Mouse (Mus musculus) gastrocnemius, postnatal 25 days (tissue): ENCODE data around the gene Vps13d. TPM values are rescaled to one million over a fixed set of nuclear protein-coding genes. Genes with fewer than 3 reads are reported as not detected.

Experiments used
- DNase-seq: peaks from one replicate; pipeline ENCODE4 v3.0.0; 2022
- total RNA-seq, 2 experiments: library from RNA; stranded (reverse); gene quantifications; 1 replicate in 1 of 2; 2 replicates in 1 of 2; pipeline ENCODE4 v1.2.3; 2021

Vps13d gene
- total RNA-seq, 2 experiments from 2014 or later, result 26.7 to 32.8 TPM

DNA sequence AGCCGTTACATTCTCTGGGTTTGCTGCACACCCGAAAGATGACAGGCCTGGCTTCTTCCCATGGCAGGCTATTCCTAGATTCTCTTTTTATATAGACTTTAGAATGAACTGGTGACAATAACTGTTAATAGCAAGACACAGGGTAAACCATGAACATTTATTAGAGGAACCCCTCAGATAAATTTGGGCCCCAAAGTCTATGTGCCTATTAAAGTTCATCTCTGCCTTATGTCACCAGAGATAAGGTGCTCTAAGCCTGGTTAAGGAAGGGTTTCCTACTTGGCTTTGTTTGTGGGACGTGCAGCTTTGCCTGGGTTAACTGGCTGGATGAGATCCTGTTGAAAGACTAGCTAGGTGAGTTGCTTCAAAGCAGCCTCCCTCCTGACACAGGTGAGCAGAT, 159.4 kb downstream of the Vps13d start:
- DNase-seq, result no peak

DNA sequence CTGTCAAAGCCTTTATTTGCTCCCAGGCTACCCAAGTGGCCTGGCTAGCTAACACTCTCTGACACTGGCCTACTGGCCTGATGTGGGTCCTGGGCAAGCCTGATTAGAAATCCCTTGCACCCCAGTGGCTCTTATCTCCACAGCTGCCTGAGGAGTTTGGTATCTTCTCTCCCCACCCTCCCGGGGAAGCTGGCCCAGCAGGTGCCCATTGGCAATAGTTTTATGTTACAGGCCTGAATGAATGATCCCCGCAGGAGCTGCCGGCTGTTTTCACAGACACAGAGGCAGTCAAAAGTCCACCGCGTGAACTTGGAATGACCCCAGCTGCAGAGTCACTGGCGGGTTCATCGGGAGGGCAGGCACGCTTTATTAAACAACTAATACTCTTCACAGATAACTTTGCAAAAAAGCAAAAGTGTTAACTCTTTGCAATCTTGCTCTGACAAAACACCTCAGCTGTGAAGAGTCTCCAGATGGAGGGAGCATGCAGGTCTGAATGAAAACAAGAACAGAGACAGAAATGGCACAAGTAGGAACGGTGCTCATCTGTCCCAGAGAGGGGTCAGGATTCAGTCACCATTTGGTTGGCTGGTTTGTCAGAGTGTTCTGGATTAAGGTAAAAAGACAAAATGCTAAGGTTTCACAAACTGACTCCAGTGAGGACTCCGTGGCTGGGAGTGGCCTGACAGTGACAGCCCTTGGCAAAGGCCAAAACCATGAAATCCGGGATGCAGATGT, 160.1 kb downstream of the Vps13d start:
- no peak for DNase-seq

DNA sequence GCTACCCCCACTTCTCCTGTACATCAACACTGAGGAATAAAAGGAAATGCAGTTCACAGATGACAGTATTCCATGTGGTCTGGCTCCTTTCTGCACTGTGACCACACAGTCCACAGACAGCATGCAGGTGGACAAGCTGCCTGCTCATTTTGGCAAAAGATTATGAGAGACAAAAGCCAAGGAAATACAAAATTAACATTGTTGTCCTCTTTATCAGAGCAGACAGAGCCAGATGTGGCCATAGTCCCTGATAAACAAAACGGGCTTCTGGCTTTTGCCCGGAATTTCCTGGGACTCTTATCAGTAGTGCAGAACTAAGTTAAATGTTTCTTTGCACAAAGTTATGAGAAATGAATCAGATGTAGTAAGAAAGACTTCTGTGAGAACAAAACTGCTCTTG, 161.4 kb downstream of the Vps13d start:
- no peak for DNase-seq

DNA sequence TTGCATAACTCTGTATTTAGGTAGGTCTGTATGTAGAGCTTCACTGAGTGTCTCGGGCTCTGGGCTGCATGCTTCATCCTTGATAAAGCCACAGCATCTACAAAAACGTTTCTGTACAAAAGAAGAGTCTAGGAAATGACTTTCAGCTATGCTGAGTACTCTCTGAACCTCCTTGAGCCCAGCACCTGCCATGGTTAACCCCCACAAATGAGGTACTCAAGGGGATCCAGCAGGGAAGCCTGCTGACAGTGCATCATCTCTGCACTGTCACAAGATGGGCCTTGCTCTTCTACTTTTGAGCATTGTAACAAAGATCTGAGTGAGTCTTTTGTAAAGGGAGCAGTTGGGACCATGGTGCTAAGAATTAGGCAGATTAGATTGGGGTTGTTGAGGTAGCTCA, 162.2 kb downstream of the Vps13d start:
- DNase-seq, result no peak

DNA sequence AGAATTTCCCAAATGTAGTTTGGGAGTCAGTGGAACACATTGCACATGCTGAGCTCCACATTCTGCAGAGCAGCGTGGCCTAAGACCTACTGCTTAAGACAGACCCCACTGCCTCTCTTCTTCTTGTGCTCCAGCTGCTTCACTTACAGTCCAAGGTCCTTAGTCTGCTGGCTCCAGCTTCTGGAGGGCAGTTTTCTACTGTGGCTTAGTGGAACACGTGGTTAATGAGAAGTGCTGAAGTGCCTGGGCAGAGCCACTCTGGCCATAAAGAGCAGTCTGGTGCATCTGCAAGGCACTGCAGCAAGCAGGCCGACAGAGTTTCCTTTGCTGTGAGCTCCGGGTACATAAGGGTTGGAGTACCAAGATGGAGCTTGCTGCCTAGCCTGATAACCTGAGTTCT, 163.3 kb downstream of the Vps13d start:
- DNase-seq, result no peak

DNA sequence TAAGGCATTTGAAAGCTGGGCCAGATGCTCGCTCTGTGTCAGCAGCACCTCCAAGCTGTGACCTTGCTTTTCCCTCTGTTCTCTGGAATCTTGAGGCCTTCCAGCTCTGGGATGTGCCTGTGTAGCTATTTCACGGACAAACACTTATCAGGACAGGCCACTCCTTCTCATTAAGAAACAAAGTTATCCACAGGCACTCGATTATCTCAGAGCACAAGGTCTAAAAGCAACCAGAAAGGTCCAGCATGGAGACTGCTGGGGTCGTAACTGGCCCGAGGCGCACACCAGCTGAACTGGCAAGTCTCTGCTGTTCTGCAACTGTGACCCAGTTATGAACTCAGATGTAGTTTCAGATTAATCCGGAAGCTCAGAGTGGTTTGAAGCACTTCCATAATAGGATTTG, 168.4 kb downstream of the Vps13d start:
- no peak for DNase-seq

DNA sequence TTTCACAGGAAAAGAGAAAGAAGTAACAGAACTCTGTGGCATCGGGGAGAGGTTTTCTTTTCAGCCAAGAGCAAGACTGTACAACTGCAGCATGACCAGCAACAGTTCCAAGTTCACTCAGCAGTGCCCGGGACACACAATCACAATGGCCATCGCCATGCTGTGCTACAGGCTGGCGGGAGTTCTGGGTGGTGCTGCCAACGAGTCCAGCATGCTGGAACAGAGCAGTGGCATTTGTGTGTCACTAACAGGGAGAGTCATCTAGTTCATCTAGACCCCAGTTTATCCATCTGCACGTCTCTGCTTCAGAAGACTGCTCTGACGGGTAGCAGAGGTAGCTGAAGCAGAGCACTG, 169.4 kb downstream of the Vps13d start:
- DNase-seq, result peak; percentile 65

DNA sequence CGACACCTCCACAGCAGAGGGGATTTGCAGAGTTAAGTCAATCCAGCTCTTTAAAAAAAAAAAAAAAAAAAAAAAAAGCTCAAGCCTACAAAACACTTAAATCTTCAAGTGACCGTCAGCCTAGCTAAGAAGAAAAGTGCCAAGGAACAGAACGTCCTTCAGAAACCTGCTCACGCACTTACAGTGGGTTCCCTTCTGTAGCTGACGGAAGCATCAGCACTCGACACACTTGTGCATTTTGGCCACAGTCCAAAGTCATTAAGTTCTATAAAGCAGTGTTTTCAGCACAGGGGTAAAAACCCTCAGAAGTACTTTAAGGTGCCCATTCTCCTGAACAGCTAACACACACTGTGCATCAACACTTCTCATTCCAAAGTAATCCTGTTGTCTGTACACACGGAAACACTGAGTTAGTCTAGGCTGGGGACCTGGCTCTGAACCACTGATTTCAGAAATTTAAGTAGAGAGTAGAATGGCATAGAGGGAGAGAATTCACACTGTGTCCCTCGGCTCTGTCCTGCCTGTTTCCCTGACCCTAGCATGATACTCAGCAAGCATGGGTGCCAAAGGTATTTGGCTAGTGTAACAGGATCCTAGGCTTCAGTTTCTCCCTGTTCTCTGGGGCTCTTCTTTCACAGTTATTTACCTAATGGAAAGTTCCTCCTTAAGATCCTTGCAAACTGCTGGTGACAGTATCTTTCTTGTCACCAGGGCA, 170.0 kb downstream of the Vps13d start:
- DNase-seq, result peak; percentile 70

DNA sequence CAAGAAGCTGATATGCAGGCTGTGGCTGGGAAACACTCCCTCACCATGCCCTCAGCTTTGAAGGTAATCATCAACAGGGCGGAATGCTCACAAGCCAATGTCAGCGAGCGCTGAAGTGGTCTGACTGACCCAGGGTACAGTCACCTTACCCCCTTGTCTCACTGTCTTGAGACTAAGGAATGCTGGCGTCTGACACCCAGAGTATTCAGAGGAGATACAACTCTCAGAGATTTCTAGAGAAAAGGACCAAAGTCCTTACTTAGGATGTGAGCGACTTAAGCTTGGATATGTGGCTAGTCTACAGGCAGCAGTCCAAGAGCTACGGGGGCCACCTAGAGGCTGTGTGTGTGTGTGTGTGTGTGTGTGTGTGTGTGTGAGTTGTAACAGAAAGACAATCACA, 170.9 kb downstream of the Vps13d start:
- DNase-seq, result no peak

DNA sequence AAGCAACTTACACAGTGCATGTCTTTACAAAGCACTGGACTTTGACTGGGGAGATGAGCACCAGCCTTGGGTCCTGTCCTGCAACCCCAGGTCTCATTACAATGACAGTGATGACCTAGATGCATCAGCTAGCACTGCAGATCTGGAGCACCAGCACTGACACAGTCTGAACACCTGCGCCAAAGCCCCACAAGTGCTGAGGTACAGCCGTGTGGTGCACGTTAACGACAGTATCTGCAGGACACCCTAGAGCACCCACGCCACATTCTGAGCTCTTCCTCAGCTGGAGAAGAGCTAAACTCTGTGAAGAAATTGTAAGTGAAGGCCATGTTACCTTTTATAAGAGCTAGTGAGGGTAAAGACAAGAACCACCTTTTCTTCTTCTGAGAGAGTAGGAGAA, 172.0 kb downstream of the Vps13d start:
- DNase-seq, result no peak

DNA sequence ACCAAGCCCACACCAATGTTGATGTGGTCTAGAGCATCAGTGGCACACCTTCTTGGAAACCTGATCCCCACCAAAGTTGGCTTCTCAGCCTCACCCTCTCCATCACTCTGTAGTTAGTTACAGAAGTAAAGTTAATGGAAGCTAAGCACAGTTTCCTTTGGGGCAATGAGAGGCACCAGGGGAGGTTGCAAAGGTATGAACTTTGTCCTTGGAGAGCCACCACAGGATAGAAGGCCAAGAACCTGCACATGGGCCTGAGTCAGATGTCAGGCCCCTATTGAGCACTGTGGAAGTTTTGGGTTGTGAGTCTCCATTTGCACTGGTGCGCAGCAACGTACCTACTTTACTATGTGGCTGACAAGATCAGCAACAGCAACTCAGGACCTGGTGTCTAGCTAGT, 172.6 kb downstream of the Vps13d start:
- DNase-seq, result no peak

DNA sequence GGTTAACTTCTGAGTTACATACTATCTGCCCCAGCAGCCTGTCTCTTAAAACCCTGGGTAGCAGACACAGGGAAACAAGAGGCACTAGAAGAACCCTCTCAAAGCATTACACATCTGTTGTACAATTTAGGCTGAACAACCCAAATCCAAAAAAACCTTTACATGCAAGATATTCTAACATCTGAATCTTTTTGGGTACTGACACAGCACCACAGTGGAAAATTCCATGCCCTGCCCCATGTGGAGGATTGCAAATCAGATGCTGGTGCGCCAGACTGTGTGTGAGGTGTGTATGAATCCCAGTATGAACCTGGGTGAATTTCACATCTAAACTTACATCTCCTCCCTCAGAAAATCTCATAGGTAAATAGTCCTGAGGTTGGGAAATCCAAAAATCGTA, 174.4 kb downstream of the Vps13d start:
- DNase-seq, result no peak

DNA sequence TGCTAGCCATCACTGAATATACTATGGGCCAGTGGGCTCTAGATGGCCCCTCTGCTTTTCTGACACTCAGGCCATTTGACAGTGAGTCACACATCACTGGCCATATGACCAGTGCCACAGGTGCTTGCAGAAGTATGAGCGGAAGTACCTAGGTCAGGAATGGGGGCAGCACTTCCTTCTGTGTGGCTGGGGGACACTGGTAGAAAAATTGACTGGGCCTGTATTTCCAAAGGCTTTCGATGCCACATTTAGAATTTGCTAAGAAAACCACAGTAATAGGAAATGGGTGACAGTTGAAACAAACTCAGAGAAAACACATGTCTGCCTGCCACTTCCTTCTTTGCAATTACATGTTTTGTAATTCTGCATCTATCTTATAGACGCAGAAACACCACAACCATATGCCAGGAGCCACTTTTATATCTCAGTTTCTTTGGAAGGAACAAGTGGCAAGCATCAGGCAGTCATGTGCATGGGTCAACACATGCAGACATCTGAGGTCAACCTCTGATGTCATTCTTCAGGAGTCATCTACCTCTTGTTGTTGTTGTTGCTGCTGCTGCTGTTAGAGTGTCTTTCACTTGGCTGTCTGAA, 175.6 kb downstream of the Vps13d start:
- no peak for DNase-seq

DNA sequence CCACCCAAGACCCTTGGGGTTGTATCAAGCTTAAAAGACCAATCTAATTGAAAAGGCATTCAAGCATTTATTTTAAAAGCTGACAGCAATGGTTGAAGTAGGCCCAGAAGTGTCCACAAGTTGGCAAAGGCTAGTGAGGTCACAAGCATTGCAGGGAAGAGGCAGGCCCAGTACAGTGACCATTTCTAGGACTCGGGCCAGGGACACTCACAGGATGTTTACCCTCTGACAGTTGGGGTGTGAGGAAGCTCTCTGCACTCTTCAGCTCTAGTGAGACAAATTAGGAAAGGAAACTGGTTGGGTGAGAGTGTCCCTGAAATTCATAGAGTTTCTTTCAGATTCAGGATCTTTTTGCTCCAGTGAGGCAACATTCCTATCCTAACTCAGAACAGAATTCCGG, 177.1 kb downstream of the Vps13d start:
- DNase-seq, result peak; percentile 65

DNA sequence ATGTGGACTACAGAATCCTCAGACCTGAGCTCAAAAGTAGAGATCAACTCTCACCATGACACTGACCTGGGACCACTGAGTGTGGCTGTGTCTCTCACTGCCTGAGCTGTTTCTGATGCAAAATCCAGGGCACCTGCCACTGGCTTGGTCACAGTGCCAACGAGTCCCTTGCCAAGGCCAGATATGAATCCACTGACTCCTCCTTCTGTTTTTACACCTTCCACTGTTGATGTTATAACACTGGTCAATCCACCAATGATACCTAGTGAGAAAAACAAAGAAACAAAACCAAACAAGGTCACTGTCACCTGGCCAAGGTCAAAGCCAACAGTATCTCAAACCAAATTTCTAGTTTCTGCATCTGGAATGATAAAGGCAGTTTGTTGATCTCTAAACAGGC, 178.1 kb downstream of the Vps13d start:
- no peak for DNase-seq

DNA sequence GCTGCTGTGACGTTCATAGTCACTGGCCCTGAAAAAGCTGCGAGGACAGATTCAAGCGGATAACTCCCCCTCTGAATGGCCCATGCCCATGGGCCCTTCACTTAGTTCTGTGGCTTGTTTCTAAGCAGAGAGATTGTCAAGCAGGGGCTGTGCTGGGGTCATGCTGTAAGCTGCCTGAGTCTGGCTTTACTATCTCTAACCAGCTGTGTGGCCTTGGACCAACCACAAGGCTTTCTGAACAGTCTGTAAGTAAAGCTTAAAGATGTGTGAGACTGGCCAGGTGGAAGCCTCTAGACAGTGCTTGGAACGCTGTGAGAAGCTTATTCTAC, 180.2 kb downstream of the Vps13d start:
- DNase-seq, result no peak

DNA sequence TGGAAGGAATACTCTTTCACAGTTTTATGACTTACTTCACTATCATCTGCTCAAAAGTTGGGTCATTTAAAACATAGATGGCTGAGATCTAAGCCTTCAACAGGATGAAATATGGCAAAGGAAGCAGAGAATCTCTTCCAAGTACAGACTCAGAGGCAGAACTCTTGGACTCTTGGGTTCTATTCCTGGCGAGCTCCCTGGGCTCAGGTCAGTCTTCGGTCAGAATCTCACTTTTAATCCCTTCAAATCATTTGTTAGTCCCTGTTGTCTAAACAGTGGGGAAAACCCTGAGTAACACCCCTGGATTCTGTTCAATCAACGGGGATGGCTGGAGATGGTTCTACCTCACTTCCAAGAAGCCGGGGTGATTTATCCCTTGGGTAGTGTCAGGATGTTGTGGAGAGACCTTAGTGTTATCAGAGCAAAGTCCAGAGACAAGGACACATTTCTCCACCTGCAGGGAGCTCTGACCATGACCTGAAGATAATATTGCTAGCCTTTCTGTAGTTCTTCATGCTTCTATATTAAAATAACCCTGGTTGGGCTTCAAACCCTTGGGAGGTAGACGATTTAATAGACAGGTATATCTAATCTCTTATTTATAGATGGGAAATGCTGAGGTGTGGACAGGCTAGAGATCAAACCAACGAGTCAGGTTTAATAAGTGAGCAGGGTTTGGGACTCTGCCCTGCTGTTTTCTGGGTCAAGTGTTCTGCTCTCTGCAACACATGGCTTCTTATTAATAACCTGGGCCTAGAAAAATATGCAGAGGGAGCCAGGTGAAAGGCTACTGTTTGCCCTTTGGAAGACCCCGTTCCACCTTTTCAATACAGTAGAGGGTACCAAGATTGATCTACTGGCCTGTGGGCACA, 180.8 kb downstream of the Vps13d start:
- no peak for DNase-seq

DNA sequence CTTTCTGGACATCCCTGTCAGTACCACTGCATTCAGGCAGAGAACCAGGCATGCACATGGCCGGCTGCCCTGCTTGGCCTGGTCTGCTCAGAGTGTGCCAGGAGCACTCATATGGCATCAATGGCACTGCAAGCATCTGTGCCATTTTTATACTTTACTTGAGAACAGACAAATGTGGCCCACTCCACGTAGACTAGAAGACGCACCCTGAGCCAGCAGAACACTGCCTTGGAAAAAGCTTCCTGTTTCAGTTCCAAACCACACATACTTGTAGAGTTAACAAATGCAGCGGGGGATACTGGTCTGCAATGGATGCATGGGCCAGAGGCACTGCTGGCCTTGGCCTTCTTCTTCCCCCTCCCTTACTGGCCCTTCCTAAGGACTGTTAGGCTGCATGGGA, 181.6 kb downstream of the Vps13d start:
- DNase-seq, result no peak

DNA sequence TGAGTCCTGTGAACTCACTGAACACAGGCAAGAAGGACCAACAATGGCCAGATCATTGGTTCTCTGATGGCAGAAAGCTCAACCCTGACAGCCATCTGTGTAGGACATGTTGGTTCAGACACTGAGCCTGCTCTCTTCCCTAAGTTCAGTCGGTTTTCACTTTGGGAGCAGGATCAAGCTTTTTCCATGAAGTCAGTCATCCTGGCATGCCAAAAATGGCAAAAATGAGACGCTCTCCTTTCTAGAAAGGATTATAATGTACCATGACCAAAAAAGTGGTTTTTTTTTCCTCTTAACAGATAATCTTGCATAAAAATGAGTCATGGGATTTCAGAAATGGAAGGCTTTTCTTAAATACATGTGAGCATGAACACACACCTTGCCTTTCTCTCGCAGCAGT, 183.6 kb downstream of the Vps13d start:
- no peak for DNase-seq

DNA sequence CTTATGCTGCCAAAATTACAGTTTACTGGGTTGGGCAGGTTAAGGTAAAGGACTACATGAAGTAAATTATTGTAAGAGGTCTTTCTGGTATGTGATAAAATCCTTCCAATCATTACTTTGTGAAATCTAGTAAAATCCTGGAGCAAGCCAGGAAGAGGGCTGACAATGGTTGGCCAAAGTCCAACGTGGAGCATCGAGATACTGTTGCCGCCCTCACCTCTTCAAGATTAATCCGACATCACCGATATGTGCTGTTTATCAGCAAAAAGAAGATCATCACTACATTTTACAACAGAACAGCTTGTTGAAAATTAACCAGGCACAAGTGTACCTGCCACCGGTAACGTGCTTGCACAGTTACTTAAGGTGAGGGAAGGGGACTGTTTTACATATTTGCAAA, 184.9 kb downstream of the Vps13d start:
- DNase-seq, result no peak

DNA sequence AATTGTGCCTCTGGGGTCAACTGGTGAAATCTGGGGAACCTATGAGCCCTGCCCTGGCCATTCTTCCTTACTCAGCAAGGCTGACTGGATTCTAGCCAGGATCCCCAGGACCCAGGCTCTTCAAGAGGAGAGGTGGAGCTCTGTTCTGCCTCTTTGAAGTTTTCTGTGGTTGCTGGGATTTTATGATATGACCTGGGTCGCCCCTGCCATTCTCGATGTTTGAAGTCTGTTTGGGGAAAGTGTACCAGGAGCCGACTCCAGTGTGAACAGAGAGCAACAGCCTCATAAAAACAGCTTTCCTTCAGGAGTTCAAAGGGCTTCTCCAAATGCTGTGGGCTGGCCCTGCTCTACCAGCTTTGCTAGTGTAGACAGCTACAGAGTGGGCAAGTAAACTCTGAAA, 185.4 kb downstream of the Vps13d start:
- no peak for DNase-seq

DNA sequence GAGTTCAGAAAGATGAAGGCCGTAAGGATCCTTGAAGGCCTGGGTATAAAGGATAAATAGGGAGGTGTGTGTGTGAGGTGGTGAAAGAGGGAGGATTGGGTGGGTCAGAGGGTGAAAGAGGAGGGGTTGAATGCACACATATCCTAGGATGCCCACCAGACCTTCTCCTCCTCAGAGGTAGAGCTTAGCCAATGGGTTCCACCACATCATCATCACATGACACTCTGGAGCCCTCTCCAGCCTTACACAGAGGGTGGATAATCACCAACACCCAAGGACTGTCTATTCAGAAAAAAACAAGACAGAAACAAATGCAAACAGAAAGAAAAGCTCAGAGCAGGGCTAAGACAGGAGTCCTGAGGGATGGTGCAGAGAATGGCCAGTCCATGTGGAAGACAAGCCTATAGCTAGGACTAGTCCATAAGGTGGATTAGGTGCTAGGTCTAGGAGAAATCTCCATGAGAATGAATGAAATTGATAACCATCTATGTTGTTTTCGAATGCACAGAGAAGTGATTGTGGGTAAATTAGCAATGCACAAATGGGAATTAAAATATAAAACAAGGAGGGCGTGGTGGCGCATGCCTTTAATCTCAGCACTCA, 188.8 kb downstream of the Vps13d start:
- no peak for DNase-seq

DNA sequence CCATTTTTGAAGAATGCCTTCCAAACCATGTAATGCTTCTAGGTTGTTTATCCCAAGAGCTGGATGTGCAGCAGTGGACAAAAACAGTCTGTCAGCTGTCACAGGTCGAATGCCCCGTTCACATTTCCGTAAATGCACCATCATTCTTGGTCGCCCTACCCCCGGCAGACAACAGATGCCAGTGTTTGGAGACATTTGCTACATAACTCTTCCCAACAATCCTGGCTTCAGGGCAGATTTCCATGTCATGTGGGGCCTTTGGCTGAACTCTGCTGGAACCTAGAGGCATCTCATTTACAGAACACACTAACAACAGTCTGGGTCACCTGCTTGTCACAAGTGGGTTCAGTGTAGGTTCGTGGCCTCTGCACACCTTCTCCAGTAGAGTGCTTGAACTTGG, 190.6 kb downstream of the Vps13d start:
- peak; percentile 26 for DNase-seq
